Mouse (Mus musculus) ES-Bruce4 (cell line): ENCODE measurements around the gene Shb.

Experiments
- CTCF ChIP-seq: IDR thresholded peaks from one replicate; pipeline ENCODE4 v1.8.1; 2011; ENCODE audit warnings: low read depth, low read length
- POLR2A ChIP-seq: IDR thresholded peaks from one replicate; pipeline ENCODE4 v1.8.1; 2011; ENCODE audit warnings: low read length; ENCODE audit not compliant: insufficient read depth

- no peak for TF ChIP-seq CTCF
- no peak for TF ChIP-seq POLR2A
Observed at GRCm38 (mm10) chr4:45498345-45498744, 33.9 kb downstream of the Shb start.
